Mouse (Mus musculus): ENCODE measurements around the gene Per1.

DNA sequence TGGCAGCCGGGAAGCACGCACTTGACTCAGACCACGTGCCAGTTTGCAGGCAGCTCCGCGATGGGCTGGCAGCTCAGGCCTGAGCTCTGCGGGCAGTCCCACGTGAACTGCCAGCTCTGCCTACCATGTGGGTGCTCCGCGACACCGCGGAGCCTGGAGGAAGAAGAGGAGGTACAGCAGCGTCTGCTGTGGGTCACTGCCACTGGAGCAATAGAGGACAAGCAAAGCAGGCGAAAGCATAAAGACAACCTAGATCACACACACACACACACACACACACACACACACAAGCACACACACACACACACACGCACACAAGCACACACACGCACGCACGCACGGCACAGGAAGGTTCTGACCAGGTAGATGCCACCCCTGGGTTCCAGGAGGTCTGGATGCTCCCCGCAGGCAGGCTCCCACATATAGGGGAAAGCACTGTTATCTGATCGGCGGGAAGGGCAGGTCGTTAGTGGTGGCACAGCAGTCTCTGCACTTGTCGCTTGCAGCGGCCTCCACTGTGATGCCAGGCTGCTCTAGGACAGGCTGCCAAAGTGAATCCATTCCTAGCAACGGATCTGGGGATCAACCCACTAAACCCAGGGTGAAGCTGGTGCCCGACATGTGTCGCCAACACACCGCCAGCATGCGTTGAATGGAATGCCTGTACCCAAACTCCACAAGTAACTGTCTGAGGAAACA, 28.7 kb upstream of the Per1 start:
- no peak for TF ChIP-seq CTCF (IDR thresholded peaks at IDR 0.05; ENCODE audit: low read depth, low read length)
- no peak for TF ChIP-seq GATA1 (IDR thresholded peaks at IDR 0.05; ENCODE audit: borderline replicate concordance, low read length)
- no peak for TF ChIP-seq TAL1 (conservative IDR thresholded peaks at IDR 0.05; ENCODE audit: low read depth, low read length)
- no peak for TF ChIP-seq GATA2 (IDR thresholded peaks at IDR 0.05; ENCODE audit: borderline replicate concordance, low read depth, low read length)
